Mouse (Mus musculus) CH12.LX (cell line): Measurements from ENCODE around the gene Fgd4. TPM values are rescaled to one million over a fixed set of nuclear protein-coding genes. Genes with fewer than 3 reads are reported as not detected.

ENCODE experiments used
- DNase-seq: peaks from one replicate; pipeline ENCODE4 v3.0.0-alpha.2; 2013; ENCODE audit errors: extremely low read depth
- H3K27ac ChIP-seq: 2 replicates; pipeline ENCODE4 v1.5.1; 2012; ENCODE audit warnings: low read depth, mild to moderate bottlenecking, control low read depth, moderate library complexity; ENCODE audit not compliant: insufficient read depth
- H3K27me3 ChIP-seq: replicated peaks from 2 replicates; pipeline ENCODE3; 2012; ENCODE audit warnings: inconsistent platforms
- H3K36me3 ChIP-seq, 2 experiments: replicated peaks in 1 of 2; 2 replicates each; pipeline versions ENCODE3 to v1.6.1; 2012; ENCODE audit warnings: inconsistent platforms in 1 of 2, low read length in 1 of 2, mild to moderate bottlenecking in 1 of 2, mixed read lengths in 1 of 2, moderate library complexity in 1 of 2; ENCODE audit not compliant: control insufficient read depth in 1 of 2, insufficient read depth in 1 of 2
- H3K4me1 ChIP-seq, 2 experiments: 2 replicates each; pipeline ENCODE4 v1.6.1; 2012; ENCODE audit warnings: inconsistent platforms in 1 of 2, moderate library complexity in 1 of 2; ENCODE audit not compliant: insufficient read depth in 2 of 2, control insufficient read depth in 1 of 2
- H3K4me2 ChIP-seq: 2 replicates; pipeline ENCODE4 v1.6.1; 2012; ENCODE audit warnings: low read depth, mild to moderate bottlenecking, control low read depth; ENCODE audit not compliant: poor library complexity, insufficient read depth, severe bottlenecking
- H3K4me3 ChIP-seq, 3 experiments: fragments of 150-350 bp in 1 of 3; sonication (generic) in 1 of 3; replicated peaks in 1 of 3; 2 replicates each; pipeline versions ENCODE3 to v1.5.1; 2011 to 2012; ENCODE audit warnings: low read depth in 2 of 3, low read length in 2 of 3, mild to moderate bottlenecking in 2 of 3, moderate library complexity in 2 of 3, control low read depth in 1 of 3, improper control_type of control experiment in 1 of 3, inconsistent platforms in 1 of 3, mixed read lengths in 1 of 3; ENCODE audit not compliant: poor library complexity in 1 of 3
- H3K79me2 ChIP-seq: replicated peaks from 2 replicates; pipeline ENCODE4 v1.6.1; 2012; ENCODE audit warnings: mild to moderate bottlenecking, moderate library complexity; ENCODE audit not compliant: control insufficient read depth, poor library complexity, insufficient read depth, severe bottlenecking; ENCODE audit errors: extremely low read depth
- H3K9ac ChIP-seq: 2 replicates; pipeline ENCODE4 v1.6.1; 2012; ENCODE audit warnings: low read depth, mild to moderate bottlenecking, control low read depth, moderate library complexity; ENCODE audit not compliant: insufficient read depth
- H3K9me3 ChIP-seq: replicated peaks from 2 replicates; pipeline ENCODE3; 2012; ENCODE audit warnings: low read length, inconsistent platforms, mixed read lengths
- CHD2 ChIP-seq: IDR thresholded peaks from 2 replicates; pipeline ENCODE4 v1.6.1; 2011; ENCODE audit warnings: low read length, improper control_type of control experiment
- E2F4 ChIP-seq: IDR thresholded peaks from 2 replicates; pipeline ENCODE4 v1.6.1; 2011; ENCODE audit warnings: low read depth, low read length, improper control_type of control experiment; ENCODE audit not compliant: insufficient replicate concordance
- EP300 ChIP-seq: IDR thresholded peaks from 2 replicates; pipeline ENCODE4 v1.6.1; 2011; ENCODE audit warnings: low read length, improper control_type of control experiment
- ETS1 ChIP-seq: conservative IDR thresholded peaks from 2 replicates; pipeline ENCODE4 v1.6.1; 2012; ENCODE audit warnings: low read depth, mild to moderate bottlenecking, inconsistent platforms, low read length, improper control_type of control experiment, moderate library complexity
- GABPA ChIP-seq: IDR thresholded peaks from 2 replicates; pipeline ENCODE4 v1.6.1; 2012; ENCODE audit warnings: low read depth, low read length, improper control_type of control experiment, inconsistent platforms; ENCODE audit not compliant: insufficient replicate concordance
- IRF4 ChIP-seq: IDR thresholded peaks from 2 replicates; pipeline ENCODE4 v1.6.1; 2014; ENCODE audit warnings: low read depth, mild to moderate bottlenecking, inconsistent platforms, low read length, improper control_type of control experiment
- JUN ChIP-seq: IDR thresholded peaks from 2 replicates; pipeline ENCODE4 v1.6.1; 2011; ENCODE audit warnings: low read depth, mild to moderate bottlenecking, low read length, improper control_type of control experiment, moderate library complexity; ENCODE audit not compliant: insufficient read depth
- JUND ChIP-seq: conservative IDR thresholded peaks from 2 replicates; pipeline ENCODE4 v1.6.1; 2011; ENCODE audit warnings: low read depth, low read length, improper control_type of control experiment
- MAX ChIP-seq: IDR thresholded peaks from 2 replicates; pipeline ENCODE4 v1.6.1; 2011; ENCODE audit warnings: low read length, improper control_type of control experiment
- MAZ ChIP-seq: IDR thresholded peaks from 2 replicates; pipeline ENCODE4 v1.6.1; 2012; ENCODE audit warnings: low read depth, mild to moderate bottlenecking, inconsistent platforms, low read length, improper control_type of control experiment, moderate library complexity
- MXI1 ChIP-seq: IDR thresholded peaks from 2 replicates; pipeline ENCODE4 v1.6.1; 2011; ENCODE audit warnings: mild to moderate bottlenecking, low read depth, low read length, improper control_type of control experiment
- MYC ChIP-seq: IDR thresholded peaks from 2 replicates; pipeline ENCODE4 v1.6.1; 2011; ENCODE audit warnings: low read depth, mild to moderate bottlenecking, improper control_type of control experiment, low read length
- NELFE ChIP-seq: IDR thresholded peaks from 2 replicates; pipeline ENCODE4 v1.6.1; 2011; ENCODE audit warnings: low read depth, low read length, improper control_type of control experiment
- PAX5 ChIP-seq: IDR thresholded peaks from 2 replicates; pipeline ENCODE4 v1.6.1; 2012; ENCODE audit warnings: low read length, inconsistent platforms, mixed read lengths
- POLR2A ChIP-seq: IDR thresholded peaks from 2 replicates; pipeline ENCODE4 v1.6.1; 2011; ENCODE audit warnings: low read depth, mild to moderate bottlenecking, improper control_type of control experiment, low read length
- SIN3A ChIP-seq: IDR thresholded peaks from 2 replicates; pipeline ENCODE4 v1.6.1; 2012; ENCODE audit warnings: low read length, improper control_type of control experiment, inconsistent platforms
- TCF12 ChIP-seq: IDR thresholded peaks from 2 replicates; pipeline ENCODE4 v1.6.1; 2014; ENCODE audit warnings: low read depth, mild to moderate bottlenecking, inconsistent platforms, low read length, improper control_type of control experiment
- ZC3H11A ChIP-seq: IDR thresholded peaks from 2 replicates; pipeline ENCODE4 v1.6.1; 2012; ENCODE audit warnings: low read depth, mild to moderate bottlenecking, inconsistent platforms, low read length, improper control_type of control experiment
- ZKSCAN1 ChIP-seq: IDR thresholded peaks from 2 replicates; pipeline ENCODE4 v1.6.1; 2012; ENCODE audit warnings: low read depth, inconsistent platforms, low read length, improper control_type of control experiment, borderline replicate concordance
- ZNF384 ChIP-seq: IDR thresholded peaks from 2 replicates; pipeline ENCODE4 v1.6.1; 2012; ENCODE audit warnings: low read depth, low read length, improper control_type of control experiment, inconsistent platforms
- dilution Hi-C: fragments of 300-500 bp; cut with MboI; formaldehyde crosslinking; loops from 2 replicates; pipeline ENCODE4 v1.14.3; 2020; ENCODE audit warnings: low sequenced_read_pairs; ENCODE audit not compliant: extremely low pct_unique_long_range_greater_than_20kb, extremely low pct_ligation_motif_present
- in situ Hi-C: fragments of 300-500 bp; cut with MboI; formaldehyde crosslinking; loops from 3 replicates; pipeline ENCODE4 v1.14.3; 2019; ENCODE audit warnings: low sequenced_read_pairs, low pct_ligation_motif_present, low pct_unique_long_range_greater_than_20kb, mixed read lengths
- polyA plus RNA-seq: library from polyadenylated mRNA; unstranded; fragments of >175 nt; gene quantifications from 2 replicates; pipeline ENCODE4 v1.2.1, GENCODE M21; 2012; ENCODE audit warnings: low read depth; ENCODE audit not compliant: insufficient read length
- total RNA-seq, 2 experiments: library from RNA; depleted of rRNA; stranded (reverse); fragments of 300-350 nt in 1 of 2; fragments of >200 nt in 1 of 2; gene quantifications; 2 replicates each; pipeline ENCODE4 v1.2.3; 2012 to 2014

The Fgd4 gene
- total and polyA plus RNA-seq, 3 experiments, result 0.76 to 0.84 TPM; not detected in 1

GRCm38 (mm10) chr16:16526741-16527105 lies 73.6 kb downstream of the Fgd4 start:
- H3K4me3 ChIP-seq, result no peak overlapping the region
- H3K9me3 ChIP-seq, result no peaks in the 10 kb centered on the region
- no peak overlapping the region for H3K4me2 ChIP-seq
- H3K27ac ChIP-seq, result no peak overlapping the region
- no peak for DNase-seq
- no peaks in the 10 kb centered on the region for H3K79me2 ChIP-seq
- H3K27me3 ChIP-seq, result no peaks in the 10 kb centered on the region
- H3K36me3 ChIP-seq, result no peaks in the 10 kb centered on the region
- dilution Hi-C loops, result no loop called here
- no peak for TF ChIP-seq NELFE
- no peak for TF ChIP-seq EP300
- no peak for TF ChIP-seq JUN
- no peak for TF ChIP-seq TCF12
- no peak overlapping the region for H3K9ac ChIP-seq
- no peaks in the 10 kb centered on the region for H3K4me1 ChIP-seq
- in situ Hi-C loops, result no loop called here

GRCm38 (mm10) chr16:16526097-16526740 lies 74.1 kb downstream of the Fgd4 start:
- TF ChIP-seq CHD2 (no peak), MAZ (no peak), PAX5 (no peak), ZNF384 (no peak), POLR2A (no peak), ZC3H11A (no peak), EP300 (no peak), E2F4 (no peak), MAX (no peak), JUND (no peak), GABPA (no peak), MXI1 (no peak), ETS1 (no peak), SIN3A (no peak), MYC (no peak), IRF4 (no peak), ZKSCAN1 (no peak)
- Histone ChIP-seq H3K4me3 (no peak overlapping the region), H3K9me3 (no peaks in the 10 kb centered on the region), H3K4me2 (no peak overlapping the region), H3K4me1 (no peaks in the 10 kb centered on the region), H3K27me3 (no peaks in the 10 kb centered on the region), H3K36me3 (no peaks in the 10 kb centered on the region), H3K79me2 (no peaks in the 10 kb centered on the region), H3K27ac (no peak overlapping the region), H3K9ac (no peak overlapping the region)
- in situ Hi-C loops (no loop called here), dilution Hi-C loops (no loop called here)
- no peak for DNase-seq
